8 mouse cellular contexts compared by ENCODE assay signal in genomic region chr3:123267741-123268201, GRCm38 (mm10). TPM values are rescaled to one million over a fixed set of nuclear protein-coding genes. Genes with fewer than 3 reads are reported as not detected.
DNase-seq lines count a peak whose midpoint lies in the region; ATAC-seq lines count a peak whose summit lies in the region.

No protein-coding gene starts in this region.

- H3K36me3 ChIP-seq in limb, embryonic 13.5 days: peaks cover 33% of the 10 kb centered on the region
- H3K36me3 ChIP-seq in midbrain, embryonic 14.5 days (ENCODE audit: control insufficient read depth, insufficient read depth, low read length): no peaks in the 10 kb centered on the region
- H3K36me3 ChIP-seq in stomach, embryonic 14.5 days (ENCODE audit: control insufficient read depth, insufficient read depth, low read length): peaks cover 26% of the 10 kb centered on the region

- no peaks in the 10 kb centered on the region for H3K9me3 ChIP-seq in limb, embryonic 13.5 days
- H3K9me3 ChIP-seq in midbrain, embryonic 14.5 days (ENCODE audit: control insufficient read depth, low read length): no peaks in the 10 kb centered on the region
- H3K9me3 ChIP-seq in stomach, embryonic 14.5 days (ENCODE audit: control insufficient read depth, low read depth, low read length): no peaks in the 10 kb centered on the region

- H3K9ac ChIP-seq in limb, embryonic 13.5 days: peak overlapping the region; percentile 85
- peak overlapping the region; percentile 54 for H3K9ac ChIP-seq in midbrain, embryonic 14.5 days (replicated peaks; ENCODE audit: low read length)
- H3K9ac ChIP-seq in stomach, embryonic 14.5 days (replicated peaks; ENCODE audit: low read depth, low read length): peak overlapping the region; percentile 57

- 0 out of 2 replicates have a peak, but pooled peaks have one; percentile 47 for ATAC-seq in erythroblast, adult 5-6 weeks (replicated peaks; ENCODE audit: low FRiP score, poor library complexity, severe bottlenecking)
- peak; percentile 60 for ATAC-seq in limb, embryonic 13.5 days (ENCODE audit: low FRiP score, low read depth)
- ATAC-seq in midbrain, embryonic 14.5 days (ENCODE audit: low FRiP score, low TSS enrichment): peak; percentile 25
- ATAC-seq in stomach, embryonic 14.5 days (ENCODE audit: insufficient number of reproducible peaks, insufficient read depth, low FRiP score, low read depth): peak; percentile 29; the same call in 1 of the 2 replicates

- peak overlapping the region; percentile 61; the same call in 1 of the 2 replicates for H3K27ac ChIP-seq in limb, embryonic 13.5 days
- H3K27ac ChIP-seq in midbrain, embryonic 14.5 days (replicated peaks; ENCODE audit: low read depth, low read length): no peak overlapping the region
- H3K27ac ChIP-seq in stomach, embryonic 14.5 days (ENCODE audit: low read length): peak overlapping the region; percentile 49

- H3K27me3 ChIP-seq in limb, embryonic 13.5 days: peaks cover 5% of the 10 kb centered on the region
- H3K27me3 ChIP-seq in midbrain, embryonic 14.5 days (ENCODE audit: control insufficient read depth, insufficient read depth, low read length): peaks cover 6% of the 10 kb centered on the region; the same call in 1 of the 2 replicates
- no peaks in the 10 kb centered on the region for H3K27me3 ChIP-seq in stomach, embryonic 14.5 days (ENCODE audit: control insufficient read depth, insufficient read depth, low read length)

- H3K4me2 ChIP-seq in limb, embryonic 13.5 days (replicated peaks): peak overlapping the region; percentile 75
- peak overlapping the region; percentile 92 for H3K4me2 ChIP-seq in midbrain, embryonic 14.5 days (ENCODE audit: low read length)
- peak overlapping the region; percentile 48 for H3K4me2 ChIP-seq in stomach, embryonic 14.5 days (replicated peaks; ENCODE audit: low read depth, low read length)

- under 1% methylated on average over 25 of the region's 25 CpGs for WGBS in limb, embryonic 13.5 days
- WGBS in midbrain, embryonic 14.5 days: under 1% methylated on average over 25 of the region's 25 CpGs
- 1% methylated on average over 25 of the region's 25 CpGs for WGBS in stomach, embryonic 14.5 days

- DNase-seq in A20 (ENCODE audit: low read depth, low spot score): peak; percentile 69
- peak; percentile 78 for DNase-seq in adrenal gland, postnatal 25 days
- DNase-seq in heart, adult 9 months (ENCODE audit: low spot score in 2 of 2): peak; percentile 82 to 84
- DNase-seq in kidney, adult 9 months: peak; percentile 63
- peak; percentile 60 for DNase-seq in midbrain, embryonic 14.5 days

- H3K4me3 ChIP-seq in limb, embryonic 13.5 days: peak overlapping the region; percentile 76
- peak overlapping the region; percentile 69 for H3K4me3 ChIP-seq in midbrain, embryonic 14.5 days (replicated peaks; ENCODE audit: low read depth, low read length)
- peak overlapping the region; percentile 45 for H3K4me3 ChIP-seq in stomach, embryonic 14.5 days (ENCODE audit: low read depth, low read length)

- H3K4me1 ChIP-seq in limb, embryonic 13.5 days: peaks cover 15% of the 10 kb centered on the region
- 0 out of 2 replicates have a peak, but pooled peaks cover 3% of the 10 kb centered on the region for H3K4me1 ChIP-seq in midbrain, embryonic 14.5 days (ENCODE audit: control insufficient read depth, insufficient read depth, low read length)
- no peaks in the 10 kb centered on the region for H3K4me1 ChIP-seq in stomach, embryonic 14.5 days (ENCODE audit: control insufficient read depth, insufficient read depth, low read length)

RNA-seq across cellular contexts. Expression of gene Sec24d, which starts 0.5 kb away (rescaled TPM):
- 140 and 169 TPM in 2 replicates for total RNA-seq in adrenal gland, postnatal 25 days (2021)
- total RNA-seq in erythroblast, adult 5-6 weeks (2015; ENCODE audit: low replicate concordance): 7.9 TPM in 2 replicates
- total RNA-seq in erythroblast, adult 5-6 weeks (2017; ENCODE audit: low replicate concordance): 2.6 and 8.2 TPM in 2 replicates
- 88.6 and 92.9 TPM in 2 replicates for polyA plus RNA-seq in limb, embryonic 13.5 days (2015; fragmentation: Nextera tagmentation; extraction: Ambion mirVana)
- polyA plus RNA-seq in midbrain, embryonic 14.5 days (2014; fragmentation: Nextera tagmentation; extraction: Ambion mirVana): 7.2 and 12.0 TPM in 2 replicates
- 96.9 and 115 TPM in 2 replicates for polyA plus RNA-seq in stomach, embryonic 14.5 days (2014; fragmentation: Nextera tagmentation; extraction: Ambion mirVana)

RNA-seq across cellular contexts. Expression of gene Synpo2, which starts 31.8 kb away (rescaled TPM):
- total RNA-seq in adrenal gland, postnatal 25 days (2021): 12.9 and 13.0 TPM in 2 replicates
- total RNA-seq in erythroblast, adult 5-6 weeks (2015; ENCODE audit: low replicate concordance): not detected in 2 replicates
- total RNA-seq in erythroblast, adult 5-6 weeks (2017; ENCODE audit: low replicate concordance): under 0.01 TPM in 1 of 2 replicates, not detected in the other
- polyA plus RNA-seq in limb, embryonic 13.5 days (2015; fragmentation: Nextera tagmentation; extraction: Ambion mirVana): 7.3 and 8.8 TPM in 2 replicates
- 0.28 and 1.1 TPM in 2 replicates for polyA plus RNA-seq in midbrain, embryonic 14.5 days (2014; fragmentation: Nextera tagmentation; extraction: Ambion mirVana)
- 39.9 and 43.6 TPM in 2 replicates for polyA plus RNA-seq in stomach, embryonic 14.5 days (2014; fragmentation: Nextera tagmentation; extraction: Ambion mirVana)
